Mouse (Mus musculus): Measurements from ENCODE around the gene Rnf135.
"Not testable (repeated sequence)": the region's sequence is repeated elsewhere in the genome, so short reads cannot be mapped to it uniquely, and the experiment has no call there.

Rnf135 gene

GRCm38 (mm10) chr11:80200326-80200725 lies 16.7 kb downstream of the Rnf135 start:
- DNase-seq (ENCODE audit: low read depth, low spot score): peak; percentile 48

- no peak for DNase-seq (ENCODE audit: low read depth, low spot score)
Observed at GRCm38 (mm10) chr11:80202296-80202695, 18.6 kb downstream of the Rnf135 start.

- no peak for DNase-seq (ENCODE audit: low read depth, low spot score)
Observed at GRCm38 (mm10) chr11:80204037-80204436, 20.4 kb downstream of the Rnf135 start.

- DNase-seq (ENCODE audit: low read depth, low spot score): no peak
Observed at GRCm38 (mm10) chr11:80204941-80205340, 21.3 kb downstream of the Rnf135 start.

DNA sequence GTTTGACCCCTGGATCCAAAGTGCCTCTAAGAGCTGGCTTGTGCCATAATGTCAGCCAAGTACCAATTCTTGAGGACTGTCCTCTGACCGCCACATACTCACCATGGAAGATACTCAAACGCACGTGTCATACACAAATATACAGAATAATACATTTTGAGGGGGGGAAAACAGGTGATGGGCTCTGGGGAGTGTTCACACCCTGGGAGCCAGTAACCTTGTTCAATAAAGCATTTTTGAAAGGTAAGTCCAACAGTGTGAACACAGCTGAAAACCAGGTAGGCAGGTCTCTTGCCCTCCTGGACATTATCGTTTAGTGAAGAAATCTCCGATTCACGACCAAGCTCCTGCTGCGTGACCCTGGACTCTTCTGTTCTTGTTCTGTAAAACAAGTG lies 24.8 kb downstream of the Rnf135 start:
- DNase-seq (ENCODE audit: low read depth, low spot score): no peak

GRCm38 (mm10) chr11:80208860-80209800 lies 25.5 kb downstream of the Rnf135 start, which contains the start of gene Rhot1:
Gene Rhot1 (plus strand): TSS chr11:80209019.
- DNase-seq (ENCODE audit: low read depth, low spot score): peak; percentile 96

DNA sequence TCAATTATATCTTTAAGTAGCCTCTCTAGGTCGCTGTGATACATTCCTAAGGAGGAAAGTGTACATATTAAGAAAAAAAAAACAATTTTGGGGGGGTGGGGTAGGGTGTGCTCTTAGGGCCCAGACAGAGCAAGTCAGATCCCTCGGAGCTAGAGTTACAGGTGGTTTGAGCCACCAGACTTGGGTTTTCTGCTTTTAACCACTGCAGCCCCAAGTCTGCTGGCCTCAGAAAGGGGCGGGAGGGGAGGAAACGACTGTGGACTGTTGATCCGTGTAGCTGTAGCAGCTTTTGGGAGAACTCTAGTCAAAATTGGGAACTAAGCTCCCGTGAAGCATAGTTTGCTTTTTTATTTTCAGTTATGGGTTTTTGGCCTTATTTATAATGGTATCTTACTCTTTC lies 26.7 kb downstream of the Rnf135 start:
- DNase-seq (ENCODE audit: low read depth, low spot score): no peak

DNA sequence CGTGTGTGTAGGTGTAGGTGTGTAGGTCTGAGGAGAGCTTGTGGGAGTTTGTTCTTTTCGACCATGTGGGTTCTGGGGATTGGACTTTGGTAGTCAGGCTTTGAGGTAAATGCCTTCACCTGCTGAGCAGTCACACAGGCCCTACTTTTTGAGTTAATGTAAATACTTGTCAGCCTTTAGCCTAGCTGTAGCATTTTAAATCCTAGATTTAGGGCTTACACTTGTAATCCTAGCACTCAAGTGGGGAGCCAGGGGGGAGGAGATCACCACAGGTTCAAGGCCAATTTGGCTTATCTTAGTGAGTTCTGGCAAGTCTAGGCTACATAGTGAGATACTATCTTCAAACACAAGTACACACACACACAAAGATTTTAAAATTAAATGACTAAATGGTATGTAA lies 28.6 kb downstream of the Rnf135 start:
- DNase-seq (ENCODE audit: low read depth, low spot score): no peak

DNA sequence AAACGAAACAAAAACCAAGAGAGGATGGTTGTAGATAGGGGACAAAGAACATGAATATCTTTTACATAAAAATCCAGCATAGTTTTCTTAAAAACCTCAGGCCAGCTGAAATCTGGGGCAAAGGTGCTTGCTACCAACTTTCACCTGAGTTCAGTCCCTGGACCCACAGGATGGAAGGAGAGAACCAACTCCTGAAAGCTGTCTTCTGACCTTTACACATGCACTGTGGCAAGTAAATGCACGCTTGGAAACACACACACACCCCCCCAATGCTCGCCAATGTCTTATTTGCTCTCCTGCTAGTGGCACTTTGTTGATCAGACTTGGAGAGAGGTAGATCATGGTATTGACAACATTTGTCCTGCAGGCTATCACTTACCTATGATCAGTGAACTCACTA lies 31.6 kb downstream of the Rnf135 start:
- no peak for DNase-seq (ENCODE audit: low read depth, low spot score)

DNA sequence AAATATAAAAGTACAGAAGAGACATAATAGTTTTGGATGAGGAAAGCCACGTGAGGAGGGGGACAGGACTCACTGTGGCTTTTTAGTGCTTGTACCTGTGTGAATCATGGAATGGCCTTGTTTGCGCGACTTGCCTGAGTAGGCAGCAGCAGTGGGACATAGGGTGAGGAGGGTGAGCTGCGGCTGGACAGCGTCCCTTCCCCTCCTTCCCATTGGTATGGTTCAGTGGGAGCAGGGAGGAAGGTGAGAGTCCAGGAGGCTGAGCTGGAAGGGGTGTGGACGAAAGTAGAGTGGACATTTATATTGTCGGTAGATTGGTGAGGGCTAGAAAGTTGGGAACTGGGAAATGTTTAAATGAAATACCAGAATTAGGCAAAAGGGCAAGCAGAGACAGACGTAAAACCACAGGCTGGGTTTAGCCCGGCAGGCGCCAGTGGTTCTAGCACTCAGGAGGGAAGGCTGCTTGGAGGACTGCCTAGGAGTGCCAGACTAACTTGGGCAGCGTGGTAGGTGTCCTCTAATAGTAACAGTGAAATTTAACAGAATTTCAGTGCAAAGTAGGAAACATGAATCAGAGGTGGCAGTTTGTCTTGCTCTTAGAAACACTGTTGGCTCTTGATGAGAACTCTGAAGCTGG lies 35.1 kb downstream of the Rnf135 start:
- no peak for DNase-seq (ENCODE audit: low read depth, low spot score)

DNA sequence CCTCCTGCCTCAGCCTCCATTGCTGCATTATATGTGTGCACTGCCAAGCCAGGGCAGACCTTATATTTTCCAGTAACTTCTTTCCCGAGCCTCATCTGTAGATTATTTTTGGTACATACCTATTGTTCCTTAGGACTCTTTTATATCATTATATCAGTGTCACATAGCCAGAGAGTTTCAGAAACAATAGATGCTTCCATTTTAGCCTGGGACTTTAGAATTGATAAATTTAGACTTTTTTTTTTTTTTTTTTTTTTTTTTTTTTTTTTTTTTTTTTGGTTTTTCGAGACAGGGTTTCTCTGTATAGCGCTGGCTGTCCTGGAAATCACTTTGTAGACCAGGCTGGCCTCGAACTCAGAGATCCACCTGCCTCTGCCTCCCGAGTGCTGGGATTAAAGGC lies 46.4 kb downstream of the Rnf135 start:
- DNase-seq (ENCODE audit: low read depth, low spot score): not testable (repeated sequence)

DNA sequence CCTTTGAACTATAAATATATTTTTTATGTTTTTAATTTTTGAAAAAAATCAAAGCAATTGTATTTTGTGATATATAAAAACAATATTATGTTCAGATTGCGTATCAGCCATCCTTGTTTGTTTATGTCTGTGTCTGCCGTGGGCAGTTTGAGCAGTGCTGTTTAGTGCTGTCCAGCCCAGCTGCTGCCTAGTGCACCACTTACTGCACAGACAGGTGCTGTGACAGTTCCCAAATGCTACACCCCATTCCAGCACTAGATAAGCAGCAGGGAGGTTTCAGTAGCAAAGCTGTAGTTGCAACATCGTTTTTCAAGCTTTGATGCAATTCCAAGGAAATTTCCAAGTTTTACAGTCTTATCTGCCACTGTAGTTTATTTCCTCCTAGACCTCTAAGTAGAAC lies 53.6 kb downstream of the Rnf135 start:
- no peak for DNase-seq (ENCODE audit: low read depth, low spot score)

- no peak for DNase-seq (ENCODE audit: low read depth, low spot score)
Observed at GRCm38 (mm10) chr11:80238306-80238705, 54.7 kb downstream of the Rnf135 start.

GRCm38 (mm10) chr11:80247026-80247425 lies 63.4 kb downstream of the Rnf135 start:
- no peak for DNase-seq (ENCODE audit: low read depth, low spot score)

DNA sequence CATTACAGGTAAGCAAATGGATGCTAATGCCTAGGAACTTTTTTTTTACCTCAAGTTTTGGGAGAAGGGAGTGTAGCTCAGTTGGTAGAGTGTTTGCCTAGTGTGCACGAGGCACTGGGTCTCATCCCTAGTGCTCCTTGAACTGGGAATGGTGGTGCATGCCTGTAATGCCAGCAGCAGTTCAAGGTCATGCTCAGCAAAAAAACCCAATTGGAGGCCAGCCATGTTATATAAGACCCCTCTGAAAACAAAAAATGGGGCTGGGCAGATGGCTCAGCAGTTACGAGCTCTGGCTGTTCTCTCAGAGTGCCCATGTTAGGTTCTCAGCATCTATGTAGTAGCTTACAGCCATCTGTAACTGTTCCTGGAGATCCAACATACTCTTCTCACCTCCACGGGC lies 64.9 kb downstream of the Rnf135 start:
- no peak for DNase-seq (ENCODE audit: low read depth, low spot score)
